Mouse (Mus musculus): ENCODE data around the gene Sept3. TPM values are rescaled to one million over a fixed set of nuclear protein-coding genes. Genes with fewer than 3 reads are reported as not detected.

Sept3 gene
- 2.0 TPM in 1 of 2 replicates, not detected in the other for polyA plus RNA-seq (2011; ENCODE audit: insufficient read depth, insufficient read length, low replicate concordance, missing spikeins)

GRCm38 (mm10) chr15:82274593-82274926 is at the start of gene Sept3:
Sept3 (plus strand) TSS chr15:82274893.
- Histone ChIP-seq H3K4me1 (ENCODE audit: control insufficient read depth, insufficient read depth, low read length) (no peaks in the 10 kb centered on the region), H3K27ac (ENCODE audit: control insufficient read depth, insufficient read depth, low read depth, low read length, poor library complexity) (no peak within 1 kb of the TSS; the same call in 1 of the 2 replicates), H3K4me3 (replicated peaks; ENCODE audit: control insufficient read depth, low read depth, low read length) (no peak within 1 kb of the TSS)
- WGBS = 34% methylated on average over 6 of the region's 6 CpGs
- TF ChIP-seq CTCF (IDR thresholded peaks at IDR 0.05; ENCODE audit: control insufficient read depth, insufficient read depth, low read length) = no peak
- no peak for TF ChIP-seq POLR2A (IDR thresholded peaks at IDR 0.05; ENCODE audit: borderline replicate concordance, control insufficient read depth, low read depth, low read length)

GRCm38 (mm10) chr15:82225769-82226168 is 48.9 kb upstream of the Sept3 start:
- Histone ChIP-seq H3K27ac (ENCODE audit: control insufficient read depth, insufficient read depth, low read depth, low read length, poor library complexity) (peak overlapping the region; percentile 1; the same call in 1 of the 2 replicates), H3K4me3 (replicated peaks; ENCODE audit: control insufficient read depth, low read depth, low read length) (no peak overlapping the region), H3K4me1 (ENCODE audit: control insufficient read depth, insufficient read depth, low read length) (peaks cover 11% of the 10 kb centered on the region)
- TF ChIP-seq POLR2A (IDR thresholded peaks at IDR 0.05; ENCODE audit: borderline replicate concordance, control insufficient read depth, low read depth, low read length) = no peak
- no peak for TF ChIP-seq CTCF (IDR thresholded peaks at IDR 0.05; ENCODE audit: control insufficient read depth, insufficient read depth, low read length)
- WGBS = 44% methylated on average over 5 of the region's 5 CpGs

GRCm38 (mm10) chr15:82229542-82230045 is 45.1 kb upstream of the Sept3 start:
- Histone ChIP-seq H3K4me1 (ENCODE audit: control insufficient read depth, insufficient read depth, low read length) (peaks cover 8% of the 10 kb centered on the region), H3K27ac (ENCODE audit: control insufficient read depth, insufficient read depth, low read depth, low read length, poor library complexity) (peak overlapping the region; percentile 22; the same call in 1 of the 2 replicates), H3K4me3 (replicated peaks; ENCODE audit: control insufficient read depth, low read depth, low read length) (no peak overlapping the region)
- 69% methylated on average over 11 of the region's 11 CpGs for WGBS
- TF ChIP-seq CTCF (IDR thresholded peaks at IDR 0.05; ENCODE audit: control insufficient read depth, insufficient read depth, low read length) = no peak
- no peak for TF ChIP-seq POLR2A (IDR thresholded peaks at IDR 0.05; ENCODE audit: borderline replicate concordance, control insufficient read depth, low read depth, low read length)

- no peak overlapping the region for H3K4me3 ChIP-seq (replicated peaks; ENCODE audit: control insufficient read depth, low read depth, low read length)
- 81% methylated on average over 6 of the region's 6 CpGs for WGBS
- H3K4me1 ChIP-seq (ENCODE audit: control insufficient read depth, insufficient read depth, low read length) = peaks cover 6% of the 10 kb centered on the region
- TF ChIP-seq CTCF (IDR thresholded peaks at IDR 0.05; ENCODE audit: control insufficient read depth, insufficient read depth, low read length) (no peak), POLR2A (IDR thresholded peaks at IDR 0.05; ENCODE audit: borderline replicate concordance, control insufficient read depth, low read depth, low read length) (no peak)
- H3K27ac ChIP-seq (ENCODE audit: control insufficient read depth, insufficient read depth, low read depth, low read length, poor library complexity) = no peak overlapping the region; the same call in 1 of the 2 replicates
Measured at GRCm38 (mm10) chr15:82230098-82230611, 44.5 kb upstream of the Sept3 start.

- Histone ChIP-seq H3K27ac (ENCODE audit: control insufficient read depth, insufficient read depth, low read depth, low read length, poor library complexity) (no peak overlapping the region; the same call in 1 of the 2 replicates), H3K4me3 (replicated peaks; ENCODE audit: control insufficient read depth, low read depth, low read length) (no peak overlapping the region), H3K4me1 (ENCODE audit: control insufficient read depth, insufficient read depth, low read length) (peaks cover 2% of the 10 kb centered on the region; the same call in 1 of the 2 replicates)
- TF ChIP-seq CTCF (IDR thresholded peaks at IDR 0.05; ENCODE audit: control insufficient read depth, insufficient read depth, low read length) (no peak), POLR2A (IDR thresholded peaks at IDR 0.05; ENCODE audit: borderline replicate concordance, control insufficient read depth, low read depth, low read length) (no peak)
- 74% methylated on average over 4 of the region's 4 CpGs for WGBS
Measured at GRCm38 (mm10) chr15:82231100-82231499, 43.6 kb upstream of the Sept3 start.

- WGBS = 70% methylated on average over 11 of the region's 11 CpGs
- H3K4me3 ChIP-seq (replicated peaks; ENCODE audit: control insufficient read depth, low read depth, low read length) = no peak overlapping the region
- H3K4me1 ChIP-seq (ENCODE audit: control insufficient read depth, insufficient read depth, low read length) = peaks cover 2% of the 10 kb centered on the region; the same call in 1 of the 2 replicates
- peak overlapping the region; percentile 47 for H3K27ac ChIP-seq (ENCODE audit: control insufficient read depth, insufficient read depth, low read depth, low read length, poor library complexity)
- TF ChIP-seq POLR2A (IDR thresholded peaks at IDR 0.05; ENCODE audit: borderline replicate concordance, control insufficient read depth, low read depth, low read length) = no peak
- no peak for TF ChIP-seq CTCF (IDR thresholded peaks at IDR 0.05; ENCODE audit: control insufficient read depth, insufficient read depth, low read length)
Measured at GRCm38 (mm10) chr15:82231591-82232378, 42.9 kb upstream of the Sept3 start.

GRCm38 (mm10) chr15:82232651-82233050 is 42.0 kb upstream of the Sept3 start:
- TF ChIP-seq POLR2A (IDR thresholded peaks at IDR 0.05; ENCODE audit: borderline replicate concordance, control insufficient read depth, low read depth, low read length) = no peak
- TF ChIP-seq CTCF (IDR thresholded peaks at IDR 0.05; ENCODE audit: control insufficient read depth, insufficient read depth, low read length) = no peak
- Histone ChIP-seq H3K4me3 (replicated peaks; ENCODE audit: control insufficient read depth, low read depth, low read length) (no peak overlapping the region), H3K4me1 (ENCODE audit: control insufficient read depth, insufficient read depth, low read length) (peaks cover 2% of the 10 kb centered on the region; the same call in 1 of the 2 replicates), H3K27ac (ENCODE audit: control insufficient read depth, insufficient read depth, low read depth, low read length, poor library complexity) (peak overlapping the region; percentile 47; the same call in 1 of the 2 replicates)
- WGBS = 81% methylated on average over 4 of the region's 4 CpGs

- Histone ChIP-seq H3K4me1 (ENCODE audit: control insufficient read depth, insufficient read depth, low read length) (peaks cover 2% of the 10 kb centered on the region; the same call in 1 of the 2 replicates), H3K27ac (ENCODE audit: control insufficient read depth, insufficient read depth, low read depth, low read length, poor library complexity) (no peak overlapping the region), H3K4me3 (replicated peaks; ENCODE audit: control insufficient read depth, low read depth, low read length) (no peak overlapping the region)
- 39% methylated on average over 10 of the region's 10 CpGs for WGBS
- no peak for TF ChIP-seq POLR2A (IDR thresholded peaks at IDR 0.05; ENCODE audit: borderline replicate concordance, control insufficient read depth, low read depth, low read length)
- TF ChIP-seq CTCF (IDR thresholded peaks at IDR 0.05; ENCODE audit: control insufficient read depth, insufficient read depth, low read length) = no peak
Measured at GRCm38 (mm10) chr15:82235661-82236060, 39.0 kb upstream of the Sept3 start.
